Mouse (Mus musculus) heart, postnatal 10 days (tissue): ENCODE data around the gene Kif2c. TPM values are rescaled to one million over a fixed set of nuclear protein-coding genes. Genes with fewer than 3 reads are reported as not detected.
A peak's percentile ranks its signal among the peaks of the same experiment; 100 is the strongest.
"Not testable (repeated sequence)": the region's sequence is repeated elsewhere in the genome, so short reads cannot be mapped to it uniquely, and the experiment has no call there.

ENCODE experiments used
- DNase-seq, 2 experiments: peaks; one replicate each; pipeline ENCODE4 v3.0.0; 2021
- intact Hi-C: fragments of 180-260 bp; cut with DNase I; formaldehyde crosslinking; loops from one replicate; pipeline ENCODE4 v1.15.1; 2025
- total RNA-seq, 2 experiments: library from RNA; stranded (reverse); gene quantifications; 2 replicates each; pipeline ENCODE4 v1.2.3; 2021

Gene Kif2c
- total RNA-seq, 2 experiments from 2014 or later = 5.2 to 8.0 TPM

DNA sequence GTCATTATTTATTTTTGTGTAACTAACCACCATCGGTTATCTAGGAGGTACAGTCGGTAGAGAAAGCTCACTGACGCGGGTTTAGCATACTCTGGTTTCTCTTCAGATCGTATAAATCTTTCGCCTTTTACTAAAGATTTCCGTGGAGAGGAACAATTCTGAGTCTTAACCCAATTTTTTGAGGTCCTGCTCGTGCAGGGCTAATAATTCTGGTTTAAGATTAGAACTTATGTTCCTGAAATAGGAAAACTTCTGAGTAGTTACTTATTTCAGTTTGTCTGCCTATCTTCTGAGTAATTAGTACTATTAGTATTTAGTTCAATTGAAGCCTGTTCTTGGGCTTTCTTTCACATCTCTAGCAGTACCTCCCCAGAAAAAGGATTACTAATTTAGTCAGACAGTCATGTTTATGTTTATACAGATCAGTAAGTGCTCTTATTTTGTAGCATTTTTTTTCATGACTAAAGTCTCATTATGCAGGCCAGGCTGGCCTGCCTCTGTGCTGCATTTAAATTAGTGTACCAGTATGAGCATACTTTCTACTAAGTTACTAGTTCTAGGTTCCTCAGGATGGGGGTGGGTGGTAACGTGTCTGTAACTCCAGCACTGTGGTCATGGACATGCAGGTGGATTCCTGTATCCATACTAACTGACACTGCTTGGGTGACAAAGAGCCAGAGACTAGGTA is 7.6 kb upstream of the Kif2c start:
- DNase-seq = peak; percentile 66 to 73
- intact Hi-C loops = no loop called here

DNA sequence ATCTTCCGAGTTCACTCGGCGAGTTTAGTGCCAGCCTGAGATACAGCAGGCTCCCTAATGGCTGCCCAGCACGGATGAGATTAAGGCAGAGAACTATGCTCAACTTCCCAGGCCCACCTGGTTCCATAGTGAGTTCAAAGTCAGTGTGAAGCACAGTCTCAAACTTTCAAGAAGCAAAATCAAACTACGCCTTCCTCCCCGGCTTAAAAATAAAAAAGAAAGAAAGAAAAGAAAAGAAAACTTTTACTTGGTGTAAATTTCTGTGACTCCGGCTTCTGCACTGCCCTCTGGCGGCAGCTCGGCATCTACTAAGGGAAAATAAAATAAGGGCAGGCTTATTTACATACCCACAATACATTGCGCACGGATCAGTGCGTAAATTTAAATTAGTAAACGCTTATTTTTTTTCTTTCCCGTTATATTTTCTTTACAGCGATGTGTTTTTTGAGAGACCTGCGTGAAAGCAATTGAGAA is 7.0 kb upstream of the Kif2c start:
- DNase-seq = peak; percentile 91 to 92
- intact Hi-C loops = no loop called here

DNA sequence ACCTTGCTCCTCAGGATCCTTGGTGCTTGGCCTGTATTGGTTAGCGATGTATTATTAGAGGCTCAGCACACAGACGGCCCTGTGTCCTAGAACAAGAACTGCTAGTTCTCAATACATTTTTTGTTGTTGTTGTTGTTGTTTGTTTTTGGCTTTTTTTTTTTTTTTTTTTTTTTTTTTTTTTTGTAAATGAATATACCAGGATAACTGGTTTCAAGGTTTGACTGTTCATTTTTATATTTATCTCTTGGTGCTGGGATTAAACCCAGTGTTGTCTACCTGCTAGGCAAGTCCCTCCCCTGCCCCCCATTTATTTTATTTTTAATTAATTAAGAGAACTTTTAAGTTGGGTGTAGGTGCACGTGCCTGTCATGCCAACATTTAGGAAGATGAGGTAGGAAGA is 6.5 kb upstream of the Kif2c start:
- DNase-seq = no peak
- intact Hi-C loops = no loop called here

DNA sequence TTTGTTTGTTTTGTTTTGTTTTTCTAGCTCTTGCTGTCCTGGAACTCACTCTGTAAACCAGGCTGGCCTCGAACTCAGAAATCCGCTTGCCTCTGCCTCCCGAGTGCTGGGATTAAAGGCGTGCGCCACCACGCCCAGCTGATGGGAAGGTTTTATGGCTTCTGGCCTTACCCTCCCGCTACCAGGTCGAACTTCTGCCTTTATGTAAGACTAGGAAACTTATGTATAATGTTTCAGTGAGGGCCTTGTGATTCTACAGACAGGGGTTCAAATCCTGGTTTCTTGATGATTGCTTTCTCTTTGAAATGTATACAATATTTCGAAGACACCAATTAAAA is 289 bp upstream of the Kif2c start:
- intact Hi-C loops, DNase-seq: not testable (repeated sequence)

DNA sequence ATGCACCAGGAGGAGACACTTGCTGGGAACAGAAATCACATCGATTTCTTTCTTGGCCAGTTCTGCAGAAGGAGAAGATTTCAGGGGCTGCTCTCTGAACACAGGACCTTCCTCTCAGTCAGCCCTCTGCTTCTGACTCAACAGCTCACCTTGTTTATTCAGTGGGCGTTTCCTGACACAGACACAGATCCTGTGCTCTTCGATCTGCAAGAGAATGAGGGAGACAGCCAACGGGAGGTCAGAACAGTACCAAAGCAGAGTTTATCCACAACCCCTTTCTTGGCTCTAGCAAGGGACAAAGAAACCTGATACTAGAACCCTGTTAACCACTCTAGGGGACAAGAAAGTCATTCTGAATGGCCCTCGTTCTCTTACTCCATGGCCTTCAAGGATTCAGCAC is 12.5 kb downstream of the Kif2c start:
- no peak for DNase-seq
- intact Hi-C loops = no loop called here

DNA sequence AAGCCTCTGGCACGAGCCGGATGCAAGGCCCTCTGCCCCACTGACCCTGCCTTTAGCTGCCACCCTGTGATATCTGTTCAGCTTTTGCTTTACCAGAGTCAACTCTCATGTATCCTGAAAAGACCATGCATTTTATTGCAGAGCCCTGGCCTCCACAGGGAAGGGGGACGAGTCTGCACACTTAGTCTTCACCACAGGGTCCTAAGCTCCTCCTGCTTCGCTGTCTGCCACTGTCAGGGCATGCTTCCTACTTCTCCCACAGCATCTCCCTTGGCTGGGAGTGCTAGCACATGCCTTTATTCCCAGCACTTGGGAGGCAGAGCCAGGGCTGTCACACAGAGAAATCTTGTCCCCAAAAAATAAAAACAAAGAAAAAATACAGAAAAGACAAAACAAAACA is 21.3 kb downstream of the Kif2c start:
- DNase-seq = no peak
- intact Hi-C loops = no loop called here

DNA sequence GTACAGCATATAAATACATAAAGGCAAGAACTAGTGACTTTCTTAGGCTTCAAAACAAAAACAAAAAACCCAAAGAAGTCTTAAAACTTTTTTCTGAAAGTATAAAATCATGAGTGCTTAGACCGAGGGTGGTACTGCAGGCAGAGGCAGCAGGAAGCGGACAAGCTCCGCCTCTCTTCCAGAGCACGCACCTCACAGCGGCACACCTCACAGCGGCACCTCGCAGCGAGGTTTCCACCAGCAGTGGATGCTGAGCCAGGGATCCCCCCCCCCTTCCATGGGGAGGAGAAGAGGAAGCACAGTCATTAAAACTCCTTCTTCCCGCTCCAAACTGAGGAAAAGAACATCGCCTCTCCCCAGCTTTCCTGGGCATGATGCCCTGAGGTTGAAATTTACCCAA is 22.8 kb downstream of the Kif2c start:
- intact Hi-C loops = no loop called here
- DNase-seq = no peak

DNA sequence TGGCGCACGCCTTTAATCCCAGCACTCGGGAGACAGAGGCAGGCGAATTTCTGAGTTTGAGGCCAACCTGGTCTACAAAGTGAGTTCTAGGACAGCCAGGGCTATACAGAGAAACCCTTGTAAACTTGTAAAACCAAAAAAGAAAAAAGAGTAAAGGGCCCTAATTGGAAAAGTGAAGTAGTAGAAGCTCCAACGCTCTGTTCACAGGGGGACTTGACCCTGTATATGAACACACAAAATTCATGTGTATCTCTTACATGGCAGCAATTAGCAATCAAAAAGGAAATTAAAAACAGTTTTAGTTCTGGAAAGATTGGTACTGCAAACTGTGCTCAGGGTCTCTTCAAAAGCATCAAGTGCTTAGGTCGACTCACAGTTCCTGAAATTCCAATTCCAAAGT is 26.1 kb downstream of the Kif2c start:
- intact Hi-C loops = no loop called here
- DNase-seq = no peak

DNA sequence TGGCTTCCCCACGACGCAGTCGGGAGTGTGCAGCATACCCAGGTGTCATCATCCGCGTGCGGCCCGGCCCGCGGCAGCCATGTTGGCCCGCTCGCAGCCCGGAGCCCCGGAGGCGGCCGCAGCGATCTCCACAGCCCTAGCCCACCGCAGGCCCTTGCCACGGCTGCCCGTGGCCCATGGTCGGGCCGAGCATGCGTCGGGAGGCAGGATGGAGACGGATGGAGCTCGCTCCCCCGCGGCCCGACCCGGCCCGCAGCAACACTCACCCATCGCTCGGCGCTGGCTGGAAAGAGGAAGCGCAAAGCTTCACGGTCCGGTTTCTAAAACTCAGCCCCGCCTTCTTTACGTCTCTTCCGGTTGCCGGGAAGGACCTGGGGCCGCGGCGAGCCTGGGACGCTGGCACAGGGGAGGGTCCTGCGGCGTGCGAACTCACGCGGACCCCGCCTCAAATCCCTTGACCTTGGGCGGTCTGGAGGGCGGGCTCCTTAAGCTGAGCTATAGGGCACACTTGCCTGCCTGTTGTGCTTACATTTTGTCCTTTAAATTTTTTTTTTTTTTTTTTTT is 26.6 kb downstream of the Kif2c start, which contains the start of gene Rps8:
TSS of gene Rps8 (minus strand) at position 452 of the 564 bp plus-strand sequence.
- intact Hi-C loops = no loop called here
- peak; percentile 92 to 93 for DNase-seq

DNA sequence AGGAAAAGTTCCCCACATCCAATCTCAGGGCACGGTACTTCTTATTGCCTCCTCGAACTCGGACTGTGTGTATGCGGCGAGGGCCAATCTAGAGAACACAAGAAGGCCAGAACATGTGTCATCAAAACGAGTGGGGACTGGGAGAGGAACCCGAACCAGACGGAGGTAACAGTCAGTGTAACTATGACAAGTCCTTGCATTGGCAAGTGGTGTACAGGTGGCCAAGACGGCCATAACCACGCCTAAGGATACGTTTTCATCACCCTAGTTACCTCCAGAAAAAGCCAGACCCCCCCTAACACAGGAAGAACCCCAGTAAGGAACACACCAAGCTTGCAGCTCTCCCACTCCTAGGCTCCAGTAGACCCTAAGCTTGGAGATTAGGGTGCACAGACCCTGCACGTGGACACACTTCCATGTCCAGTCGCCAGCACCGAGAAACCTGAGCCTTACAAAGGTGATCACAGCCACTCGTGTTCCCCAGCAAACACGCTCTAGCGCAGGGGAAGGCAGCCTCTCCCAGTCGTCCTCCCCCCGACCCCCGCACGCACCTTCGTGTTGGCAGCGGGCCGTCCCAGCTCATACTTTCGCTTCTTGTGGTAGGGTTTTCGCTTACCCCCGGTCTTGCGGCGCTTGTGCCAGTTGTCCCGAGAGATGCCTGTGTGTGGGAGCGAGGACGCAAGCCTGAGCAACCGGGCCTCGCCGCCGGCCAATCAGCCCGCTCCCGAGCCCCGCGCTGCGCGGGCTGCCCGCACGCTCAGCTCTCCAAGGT is 27.2 kb downstream of the Kif2c start:
- intact Hi-C loops = no loop called here
- no peak for DNase-seq

DNA sequence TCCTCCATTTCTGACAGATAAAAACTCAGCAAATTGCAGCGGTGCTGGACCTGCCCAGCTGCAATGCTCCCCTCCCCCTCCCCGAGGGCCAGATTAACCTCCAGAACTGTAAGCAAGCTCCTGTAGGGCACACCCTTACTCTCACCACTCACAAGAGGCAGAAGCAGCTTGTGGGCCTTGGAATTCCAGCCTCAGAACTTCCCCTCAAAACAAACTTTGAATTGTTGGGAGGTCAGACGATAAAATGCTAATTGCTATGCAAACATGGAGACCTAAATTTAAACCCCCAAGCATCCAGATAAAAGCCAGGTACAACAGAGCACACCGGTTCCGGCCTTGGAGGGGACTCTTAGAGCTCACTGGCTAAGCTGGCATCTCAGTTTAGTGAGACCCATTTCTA is 29.7 kb downstream of the Kif2c start:
- intact Hi-C loops = no loop called here
- no peak for DNase-seq

DNA sequence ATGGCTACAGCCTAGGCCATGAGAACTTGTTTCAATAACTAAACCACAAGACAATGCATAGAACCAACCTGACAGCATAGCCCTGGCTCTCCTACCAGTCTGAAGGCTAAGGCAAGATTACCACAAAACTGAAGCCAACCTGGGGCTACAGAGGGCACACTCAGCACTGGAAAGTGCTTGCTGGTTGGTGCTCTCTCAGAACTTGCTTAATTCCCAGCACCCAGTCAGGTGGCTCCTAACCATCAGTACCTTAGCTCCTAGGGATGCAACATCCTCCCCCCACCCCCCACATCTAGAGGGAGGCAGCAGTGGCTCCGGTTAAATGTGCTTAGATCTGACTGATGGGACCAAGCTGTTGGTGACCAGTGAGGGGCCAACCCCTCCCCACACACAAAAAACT is 31.0 kb downstream of the Kif2c start:
- no peak for DNase-seq
- intact Hi-C loops = no loop called here

DNA sequence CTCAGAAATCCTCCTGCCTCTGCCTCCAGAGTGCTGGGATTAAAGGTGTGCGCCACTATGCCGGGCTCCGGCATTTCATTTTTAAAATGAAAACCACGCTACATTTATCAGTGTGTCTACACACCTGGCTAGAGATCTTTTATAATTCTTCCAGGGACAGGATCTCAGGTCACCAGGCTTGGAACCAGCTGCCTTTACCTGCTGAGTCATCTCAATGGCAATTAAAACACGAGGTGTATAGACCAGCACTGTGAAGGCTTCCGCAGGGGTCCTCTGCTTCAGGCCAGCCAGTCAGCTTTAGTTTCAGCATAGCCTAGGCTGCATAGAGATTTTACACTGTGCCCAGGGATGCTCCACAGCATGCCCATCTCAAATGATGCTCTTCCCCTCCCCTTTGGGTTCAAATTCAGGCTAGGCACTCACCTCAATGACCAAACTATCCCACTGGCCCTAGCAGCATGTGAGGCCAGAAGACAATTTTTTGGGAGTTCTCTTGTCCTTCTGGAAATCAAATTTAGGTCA is 32.2 kb downstream of the Kif2c start:
- DNase-seq = no peak
- intact Hi-C loops = no loop called here

DNA sequence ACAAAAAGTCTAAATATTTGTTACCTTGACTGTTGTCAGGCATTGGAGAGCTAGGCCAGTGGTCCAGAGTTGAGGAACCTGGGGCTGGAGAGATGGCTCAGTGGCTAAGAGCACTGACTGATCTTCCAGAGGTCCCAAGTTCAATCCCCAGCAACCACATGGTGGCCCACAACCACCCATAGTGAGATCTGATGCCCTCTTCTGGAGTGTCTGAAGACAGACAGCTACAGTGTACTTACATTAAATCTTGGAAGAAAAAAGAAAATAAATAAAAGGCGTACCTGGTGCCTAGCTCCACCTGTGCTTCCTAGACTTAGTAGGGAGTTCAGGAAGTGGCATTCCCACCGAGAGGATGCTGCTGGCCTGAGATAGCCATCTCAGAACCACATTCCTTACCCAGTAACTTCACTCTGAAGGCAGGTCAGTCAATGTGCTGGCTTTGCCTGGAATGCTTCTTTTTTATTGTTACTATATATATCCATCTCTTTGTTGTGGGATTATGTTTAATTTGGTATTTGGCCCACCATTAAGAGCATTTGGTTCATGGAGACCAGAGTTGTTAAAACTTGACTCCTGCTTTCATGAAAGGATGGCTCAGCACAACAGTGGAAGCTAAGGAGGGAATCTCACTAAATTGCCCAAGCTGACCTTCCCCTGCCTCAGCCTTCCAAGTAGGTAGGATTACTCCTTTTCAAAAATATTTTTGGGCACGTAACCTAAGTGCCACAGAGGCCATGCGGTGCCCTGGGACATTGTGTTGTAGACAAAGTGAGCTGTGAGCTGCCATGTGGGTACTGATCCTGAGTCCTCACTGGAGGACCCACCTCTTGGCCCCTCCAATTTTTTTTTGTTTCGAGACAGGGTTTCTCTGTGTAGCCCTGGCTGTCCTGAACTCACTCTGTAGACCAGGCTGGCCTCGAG is 32.9 kb downstream of the Kif2c start:
- intact Hi-C loops = no loop called here
- no peak for DNase-seq

DNA sequence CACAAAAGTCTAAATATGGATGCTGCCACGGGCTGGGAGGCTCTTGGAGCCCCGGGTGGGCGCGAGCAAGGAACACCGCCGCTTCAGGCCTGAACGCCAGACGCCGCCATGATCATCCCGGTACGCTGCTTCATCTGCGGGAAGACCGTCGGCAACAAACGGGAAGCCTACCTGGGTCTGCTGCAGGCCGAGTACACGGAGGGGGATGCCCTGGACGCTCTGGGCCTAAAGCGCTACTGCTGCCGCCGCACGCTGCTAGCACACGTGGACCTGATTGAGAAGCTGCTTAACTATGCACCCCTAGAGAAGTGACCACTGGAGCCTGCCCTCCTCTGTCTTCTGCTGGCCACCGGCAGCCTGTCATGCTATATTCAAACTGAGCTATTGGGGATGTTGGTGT is 33.6 kb downstream of the Kif2c start:
- DNase-seq = no peak
- intact Hi-C loops = no loop called here

DNA sequence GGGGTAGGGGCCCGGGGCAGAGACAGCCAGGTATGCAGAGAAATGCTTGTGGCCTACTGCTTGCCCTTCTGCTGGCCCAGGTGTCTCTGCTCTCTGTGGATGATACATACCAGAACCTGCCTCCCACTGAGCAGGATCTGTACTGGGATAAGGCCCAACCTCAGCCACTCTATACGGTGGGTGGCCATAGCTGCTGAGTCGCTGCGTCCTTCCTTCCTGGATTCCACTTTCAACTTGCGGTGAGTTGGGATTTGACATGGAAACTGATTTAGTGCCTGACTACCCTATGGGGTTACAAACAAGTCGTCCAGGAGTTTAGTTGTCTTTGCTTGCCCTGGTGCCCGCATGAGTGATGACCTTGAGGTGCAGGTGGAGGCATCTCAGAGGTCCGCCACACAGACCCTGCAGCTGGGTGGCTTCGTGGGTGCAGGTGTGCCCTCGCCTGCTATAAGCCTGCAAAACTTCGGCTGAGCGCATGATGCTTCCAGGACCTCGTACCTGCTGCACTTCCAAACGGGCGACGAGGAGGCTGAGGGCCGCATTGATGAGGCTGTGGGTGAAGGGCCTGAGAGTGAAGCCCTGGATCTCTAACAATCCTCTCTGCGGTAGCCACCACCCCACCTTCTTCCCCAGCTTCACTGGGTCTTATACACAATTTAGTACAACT is 34.3 kb downstream of the Kif2c start:
- no peak for DNase-seq
- intact Hi-C loops = no loop called here

DNA sequence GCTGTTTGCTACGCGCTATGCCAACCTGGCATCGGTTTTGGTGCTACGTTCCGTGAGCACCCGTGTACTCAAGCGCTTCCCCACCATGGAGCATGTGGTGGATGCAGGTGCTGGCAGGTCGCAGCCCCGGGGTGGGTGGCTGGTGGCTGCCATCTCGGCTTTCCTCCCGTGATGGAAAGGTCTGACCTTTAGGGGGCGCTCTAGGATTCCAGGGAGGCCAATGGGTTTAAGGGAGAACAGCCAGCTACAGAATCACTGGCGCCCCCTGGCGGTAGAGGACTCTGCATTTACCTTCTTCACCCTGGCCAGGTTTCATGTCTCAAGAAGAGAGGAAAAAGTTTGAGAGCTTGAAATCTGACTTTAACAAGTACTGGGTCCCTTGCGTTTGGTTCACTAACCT is 36.3 kb downstream of the Kif2c start:
- peak; percentile 75 to 92 for DNase-seq
- intact Hi-C loops = no loop called here

DNA sequence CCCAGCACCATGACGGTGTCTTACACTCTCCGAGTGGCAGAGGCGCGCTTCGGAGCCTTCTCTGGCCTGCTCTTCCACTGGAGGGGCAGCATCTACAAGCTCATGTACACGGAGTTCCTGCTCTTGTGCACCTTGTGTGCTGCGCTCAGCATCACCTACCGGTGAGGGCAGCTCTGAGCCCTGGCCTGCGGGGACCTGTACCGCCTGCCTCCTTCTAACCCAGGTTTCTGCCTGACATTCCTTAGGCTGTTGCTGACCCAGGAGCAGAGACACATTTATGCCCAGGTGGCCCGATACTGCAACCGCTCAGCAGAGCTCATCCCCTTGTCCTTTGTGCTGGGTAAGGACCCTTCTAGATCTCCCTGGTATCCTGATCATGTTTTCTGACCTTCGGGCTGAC is 37.2 kb downstream of the Kif2c start:
- intact Hi-C loops = no loop called here
- no peak for DNase-seq

DNA sequence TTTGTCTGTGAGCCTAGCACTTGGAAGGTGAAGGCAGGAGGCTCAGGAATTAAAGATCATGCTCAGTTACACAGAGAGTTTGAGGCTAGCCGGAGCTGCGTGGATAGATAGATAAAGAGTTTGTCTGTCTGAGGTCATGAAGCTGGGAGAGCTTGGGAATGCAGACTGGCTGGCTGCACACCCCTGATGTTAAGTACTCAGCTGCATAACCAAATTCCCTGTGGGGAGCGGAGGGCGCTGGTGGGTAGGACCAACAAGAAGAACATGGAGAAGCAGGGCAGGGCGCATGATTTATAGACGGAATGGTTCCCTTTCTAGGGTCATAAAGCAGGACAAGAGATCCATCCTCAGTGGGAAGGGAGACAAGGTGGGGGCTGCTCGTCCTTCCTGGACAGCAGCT is 39.4 kb downstream of the Kif2c start:
- intact Hi-C loops = no loop called here
- no peak for DNase-seq

DNA sequence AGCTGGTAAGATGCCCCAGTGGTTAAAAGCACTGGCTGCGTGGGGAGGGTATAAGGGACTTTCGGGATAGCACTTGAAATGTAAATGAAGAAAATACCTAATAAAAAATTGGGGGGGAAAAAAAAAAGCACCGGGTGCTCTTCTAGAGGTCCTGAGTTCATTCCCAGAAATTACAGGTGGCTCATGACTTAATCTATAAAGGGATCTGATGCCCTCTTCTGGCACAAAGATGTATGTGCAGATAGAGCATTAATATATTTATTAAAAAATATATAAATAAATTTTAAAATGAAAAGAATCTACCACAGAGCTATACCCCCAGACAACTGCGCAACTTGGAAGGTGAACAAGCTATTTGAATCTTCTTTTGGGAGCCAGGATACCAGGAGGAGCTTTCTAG is 41.8 kb downstream of the Kif2c start:
- DNase-seq = no peak
- intact Hi-C loops = loop anchor here (1.0 to 2.0 kb wide), 2 partner anchors 138 to 312 kb away; no protein-coding TSS in a partner anchor
